ENCODE assay signal across 8 mouse cellular contexts in the genomic region with DNA sequence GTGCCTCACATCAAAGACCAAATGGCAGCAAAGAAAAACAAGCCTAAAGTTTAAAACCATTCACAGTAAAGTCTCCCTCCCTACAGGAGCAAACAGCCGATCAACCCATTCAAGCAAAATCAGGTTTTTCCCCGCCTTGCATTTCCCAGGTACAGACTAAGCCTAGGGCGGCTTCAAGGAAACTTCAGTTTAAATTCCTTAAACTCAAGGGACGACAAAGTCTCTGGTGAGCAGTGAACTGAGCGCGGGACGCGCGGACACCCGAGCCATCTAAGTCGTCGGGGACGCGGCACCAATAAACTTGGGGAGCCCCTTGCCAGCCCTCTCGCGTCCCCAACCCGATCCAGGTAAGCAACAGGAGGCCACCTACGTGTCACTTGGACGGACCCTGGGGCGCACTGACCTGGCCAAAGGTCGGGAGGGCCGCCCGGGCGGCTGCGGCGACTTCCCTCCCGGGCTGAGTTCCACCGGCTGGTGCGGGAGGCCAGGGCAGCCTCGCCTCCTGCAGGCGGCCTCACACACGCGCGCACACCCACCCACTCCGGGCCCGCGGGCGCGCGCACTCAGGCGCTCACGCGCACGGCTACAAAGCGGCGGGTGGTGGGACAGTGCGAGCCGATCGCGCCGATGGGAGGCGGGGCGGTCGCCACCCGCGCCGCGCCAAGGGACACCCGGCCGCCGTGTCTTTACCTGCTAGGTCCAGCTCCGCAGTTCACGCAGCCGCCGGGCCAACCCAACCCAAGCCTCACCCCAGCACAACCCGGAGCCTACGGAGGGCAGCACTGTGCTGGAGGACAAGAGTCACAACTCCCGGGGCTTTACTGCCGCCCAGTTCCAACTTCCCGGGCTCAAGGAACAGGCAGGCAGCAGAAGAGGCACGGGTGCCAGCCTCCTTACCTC. TPM values are rescaled to one million over a fixed set of nuclear protein-coding genes. Genes with fewer than 3 reads are reported as not detected.
A peak's percentile ranks its signal among the peaks of the same experiment; 100 is the strongest.
DNase-seq lines count a peak whose midpoint lies in the region; ATAC-seq and TF ChIP-seq lines count a peak whose summit lies in the region.

No protein-coding gene starts in this region.

- no peak for TF ChIP-seq POLR2A in cortical plate, adult 2 months (IDR thresholded peaks at IDR 0.05; ENCODE audit: extremely low read depth, insufficient read depth, low read length)

- intact Hi-C loops in gastrocnemius, postnatal 36 days (cut with DNase I): loop anchor here (5.0 kb wide), 2 partner anchors 194 to 286 kb away; no protein-coding TSS in a partner anchor

- H3K36me3 ChIP-seq in intestine, embryonic 16.5 days (ENCODE audit: control insufficient read depth, insufficient read depth, low read length): no peaks in the 10 kb centered on the region
- H3K36me3 ChIP-seq in limb, embryonic 13.5 days: peaks cover 5% of the 10 kb centered on the region; the same call in 1 of the 2 replicates
- H3K36me3 ChIP-seq in midbrain, embryonic 13.5 days: no peaks in the 10 kb centered on the region

- no peak overlapping the region for H3K27ac ChIP-seq in cortical plate, adult 2 months (ENCODE audit: insufficient read depth, low read length)
- H3K27ac ChIP-seq in intestine, embryonic 16.5 days (ENCODE audit: low read length): peak overlapping the region; percentile 94
- H3K27ac ChIP-seq in limb, embryonic 13.5 days: peak overlapping the region; percentile 97
- no peak overlapping the region for H3K27ac ChIP-seq in midbrain, embryonic 13.5 days

- no peaks in the 10 kb centered on the region for H3K9me3 ChIP-seq in intestine, embryonic 16.5 days (ENCODE audit: control insufficient read depth, low read length)
- no peaks in the 10 kb centered on the region for H3K9me3 ChIP-seq in limb, embryonic 13.5 days
- no peaks in the 10 kb centered on the region for H3K9me3 ChIP-seq in midbrain, embryonic 13.5 days

- H3K4me2 ChIP-seq in intestine, embryonic 16.5 days (ENCODE audit: low read depth, low read length): peak overlapping the region; percentile 79
- H3K4me2 ChIP-seq in limb, embryonic 13.5 days (replicated peaks): peak overlapping the region; percentile 86
- peak overlapping the region; percentile 96 for H3K4me2 ChIP-seq in midbrain, embryonic 13.5 days (replicated peaks)

- peak; percentile 90 for DNase-seq in adrenal gland, adult 2 months
- peak; percentile 70 to 77 for DNase-seq in gastrocnemius, postnatal 36 days
- peak; percentile 8 to 29 for DNase-seq in spleen, postnatal 14 days (ENCODE audit: low spot score in 2 of 2)

- peak overlapping the region; percentile 91 for H3K9ac ChIP-seq in intestine, embryonic 16.5 days (ENCODE audit: low read depth, low read length)
- peak overlapping the region; percentile 93 for H3K9ac ChIP-seq in limb, embryonic 13.5 days
- peak overlapping the region; percentile 74 for H3K9ac ChIP-seq in midbrain, embryonic 13.5 days (replicated peaks)

- no peaks in the 10 kb centered on the region for H3K27me3 ChIP-seq in intestine, embryonic 16.5 days (replicated peaks; ENCODE audit: control insufficient read depth, insufficient read depth, low read length)
- H3K27me3 ChIP-seq in limb, embryonic 13.5 days: no peaks in the 10 kb centered on the region
- peaks cover 21% of the 10 kb centered on the region for H3K27me3 ChIP-seq in midbrain, embryonic 13.5 days

- ATAC-seq in intestine, embryonic 16.5 days: peak; percentile 90
- ATAC-seq in limb, embryonic 13.5 days (ENCODE audit: low FRiP score, low read depth): peak; percentile 89
- peak; percentile 93 for ATAC-seq in midbrain, embryonic 13.5 days
- no peak; the same call in 1 of the 2 replicates for ATAC-seq in monocyte, adult 5-6 weeks (replicated peaks; ENCODE audit: insufficient number of reproducible peaks, low FRiP score, low TSS enrichment, poor library complexity, severe bottlenecking)

- WGBS in intestine, embryonic 16.5 days: under 1% methylated on average over 71 of the region's 71 CpGs
- WGBS in limb, embryonic 13.5 days: under 1% methylated on average over 71 of the region's 71 CpGs
- WGBS in midbrain, embryonic 13.5 days: under 1% methylated on average over 71 of the region's 71 CpGs

- TF ChIP-seq CTCF in cortical plate, adult 2 months (IDR thresholded peaks at IDR 0.05; ENCODE audit: extremely low read depth, insufficient read depth, low read length): no peak

- no peaks in the 10 kb centered on the region for H3K4me1 ChIP-seq in cortical plate, adult 2 months (ENCODE audit: control insufficient read depth, insufficient read depth, low read length)
- H3K4me1 ChIP-seq in intestine, embryonic 16.5 days (ENCODE audit: control insufficient read depth, insufficient read depth, low read length): peaks cover 17% of the 10 kb centered on the region; the same call in 1 of the 2 replicates
- peaks cover 42% of the 10 kb centered on the region for H3K4me1 ChIP-seq in limb, embryonic 13.5 days
- H3K4me1 ChIP-seq in midbrain, embryonic 13.5 days (replicated peaks): peaks cover 15% of the 10 kb centered on the region

- H3K4me3 ChIP-seq in cortical plate, adult 2 months (ENCODE audit: insufficient read depth, low read length): peak overlapping the region; percentile 38
- peak overlapping the region; percentile 79 for H3K4me3 ChIP-seq in intestine, embryonic 16.5 days (ENCODE audit: low read length)
- peak overlapping the region; percentile 81 for H3K4me3 ChIP-seq in limb, embryonic 13.5 days
- H3K4me3 ChIP-seq in midbrain, embryonic 13.5 days (replicated peaks): peak overlapping the region; percentile 74

RNA-seq across cellular contexts. Expression of gene Lpar1, which starts 0.7 kb away (rescaled TPM):
- total RNA-seq in adrenal gland, adult 2 months (2021): 10 to 100 TPM; 14.6 to 24.4 TPM
- 10.4 and 21.7 TPM in 2 replicates for polyA plus RNA-seq in adrenal gland, adult 2 months (2012; rRNA removed)
- 26.4 and 34.9 TPM in 2 replicates for polyA plus RNA-seq in cortical plate, adult 2 months (2012; rRNA removed)
- total RNA-seq in gastrocnemius, postnatal 36 days (2021): 10 to 100 TPM in 1 of 2 experiments, 1 to 10 TPM in 1; 8.3 to 10.5 TPM
- polyA plus RNA-seq in intestine, embryonic 16.5 days (2015; fragmentation: Nextera tagmentation; extraction: Ambion mirVana): 53.4 and 54.1 TPM in 2 replicates
- 231 and 236 TPM in 2 replicates for polyA plus RNA-seq in limb, embryonic 13.5 days (2015; fragmentation: Nextera tagmentation; extraction: Ambion mirVana)
- 15.8 and 18.2 TPM in 2 replicates for polyA plus RNA-seq in midbrain, embryonic 13.5 days (2015; fragmentation: Nextera tagmentation; extraction: Ambion mirVana)
- 0.19 TPM in 1 of 3 replicates, not detected in the others for total RNA-seq in monocyte, adult 5-6 weeks (2017)

Comparison
In these comparisons a context has a peak if more than half of its experiments do, and no peak if none do; other contexts are left out.
1. DNase-seq: peak in every context shown above with its lines; median percentile 90 in adrenal gland, adult 2 months; 74 in gastrocnemius, postnatal 36 days; 18 in spleen, postnatal 14 days.
2. H3K27ac ChIP-seq: peak in intestine, embryonic 16.5 days (single experiment) and limb, embryonic 13.5 days (single experiment); none in cortical plate, adult 2 months (single experiment) and midbrain, embryonic 13.5 days (single experiment).
3. Peak in every context shown above with its lines, with median percentiles within 50 percentile points of each other: H3K4me3 ChIP-seq, H3K4me2 ChIP-seq and H3K9ac ChIP-seq.